Mouse (Mus musculus) limb, embryonic 12.5 days (tissue): ENCODE data around the gene Gm20489. TPM values are rescaled to one million over a fixed set of nuclear protein-coding genes. Genes with fewer than 3 reads are reported as not detected.
A peak's percentile ranks its signal among the peaks of the same experiment; 100 is the strongest.

Source experiments
- ATAC-seq: fragments of 200-750 bp; cut with Nextera tagmentation; 2 replicates; pipeline ENCODE4 v1.8.0; 2017; ENCODE audit warnings: low read depth, moderate TSS enrichment; ENCODE audit not compliant: insufficient number of reproducible peaks, insufficient read depth, low FRiP score, low TSS enrichment
- H3K27ac ChIP-seq: fragments of 300-500 bp; sonication (generic); 2 replicates; pipeline ENCODE4 v1.5.1; 2016; ENCODE audit warnings: mild to moderate bottlenecking, moderate library complexity
- H3K27me3 ChIP-seq: fragments of 300-500 bp; sonication (generic); 2 replicates; pipeline ENCODE4 v1.6.1; 2016; ENCODE audit warnings: mild to moderate bottlenecking, moderate library complexity
- H3K36me3 ChIP-seq: fragments of 300-500 bp; sonication (generic); 2 replicates; pipeline ENCODE4 v1.6.1; 2016; ENCODE audit warnings: mild to moderate bottlenecking, moderate library complexity
- H3K4me1 ChIP-seq: fragments of 300-500 bp; sonication (generic); replicated peaks from 2 replicates; pipeline ENCODE4 v1.6.1; 2016
- H3K4me2 ChIP-seq: fragments of 300-500 bp; sonication (generic); 2 replicates; pipeline ENCODE4 v1.6.1; 2016; ENCODE audit warnings: mild to moderate bottlenecking, moderate library complexity
- H3K4me3 ChIP-seq: fragments of 300-500 bp; sonication (generic); replicated peaks from 2 replicates; pipeline ENCODE4 v1.5.1; 2016; ENCODE audit warnings: mild to moderate bottlenecking
- H3K9ac ChIP-seq: fragments of 300-500 bp; sonication (generic); replicated peaks from 2 replicates; pipeline ENCODE4 v1.6.1; 2016; ENCODE audit warnings: mild to moderate bottlenecking, moderate library complexity
- H3K9me3 ChIP-seq: fragments of 300-500 bp; sonication (generic); 2 replicates; pipeline ENCODE4 v1.6.1; 2016; ENCODE audit warnings: mild to moderate bottlenecking, moderate library complexity
- WGBS: fragments of 180-500 bp; shearing (Covaris S2); methylation state at CpG from one replicate; pipeline ENCODE4 v1.1.7; 2016; 5-methylcytosine and 5-hydroxymethylcytosine counted together
- polyA plus RNA-seq: library from polyadenylated mRNA; unstranded; fragments of >200 nt; fragmentation: Nextera tagmentation; extraction: Ambion mirVana; gene quantifications from 2 replicates; pipeline ENCODE4 v1.2.1, GENCODE M21; 2016

Gm20489 gene
- polyA plus RNA-seq, 1 experiment from 2014 or later, result not detected

DNA sequence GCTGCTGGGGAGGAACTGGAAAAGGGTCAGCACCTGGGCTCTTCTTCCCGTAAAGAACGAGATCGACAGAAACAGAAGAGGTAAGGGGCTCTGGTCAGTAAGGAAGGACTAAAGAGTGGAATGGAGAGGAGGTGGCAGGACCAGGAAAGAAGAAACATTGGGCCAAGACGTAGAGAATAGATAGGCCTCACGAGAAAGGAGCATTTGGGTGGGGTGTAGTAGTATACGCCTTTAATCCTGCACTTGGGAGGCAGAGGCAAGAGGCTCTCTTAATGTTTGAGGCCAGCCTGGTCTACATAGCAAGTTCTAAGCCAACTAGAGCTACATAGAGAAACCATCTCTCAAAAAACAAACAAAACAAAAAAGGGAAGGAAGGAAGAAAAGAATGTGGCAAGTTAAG lies 19.6 kb upstream of the Gm20489 start:
- WGBS, result 91% methylated on average over 6 of the region's 6 CpGs
- Histone ChIP-seq H3K4me2 (no peak overlapping the region), H3K36me3 (peaks cover 88% of the 10 kb centered on the region), H3K27me3 (peaks cover 51% of the 10 kb centered on the region), H3K4me1 (no peaks in the 10 kb centered on the region), H3K9me3 (no peaks in the 10 kb centered on the region), H3K9ac (no peak overlapping the region), H3K4me3 (no peak overlapping the region), H3K27ac (no peak overlapping the region)
- ATAC-seq, result no peak

DNA sequence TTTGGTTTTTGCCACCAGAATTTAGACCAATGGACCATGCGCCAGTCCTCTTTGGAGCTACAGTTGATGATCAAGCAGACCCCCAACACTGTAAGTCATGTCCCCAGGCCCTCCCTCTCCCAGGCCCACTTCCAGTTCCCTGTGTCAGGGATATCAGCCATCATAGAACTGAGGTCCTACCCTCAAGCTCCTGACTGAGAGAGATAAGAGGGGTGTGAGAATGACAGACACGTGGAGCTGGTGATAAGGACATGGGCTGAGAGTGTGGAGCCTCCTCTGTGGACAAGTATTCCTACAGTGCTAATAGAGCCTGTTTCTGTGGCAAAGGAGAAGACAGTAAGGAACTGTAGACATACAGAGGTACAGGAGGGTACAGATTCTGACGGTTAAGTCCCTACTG lies 18.7 kb upstream of the Gm20489 start:
- Histone ChIP-seq H3K9ac (no peak overlapping the region), H3K4me2 (no peak overlapping the region), H3K9me3 (no peaks in the 10 kb centered on the region), H3K27me3 (peaks cover 46% of the 10 kb centered on the region), H3K27ac (no peak overlapping the region), H3K36me3 (peaks cover 88% of the 10 kb centered on the region), H3K4me3 (no peak overlapping the region), H3K4me1 (no peaks in the 10 kb centered on the region)
- ATAC-seq, result no peak
- 90% methylated on average over 3 of the region's 3 CpGs for WGBS

DNA sequence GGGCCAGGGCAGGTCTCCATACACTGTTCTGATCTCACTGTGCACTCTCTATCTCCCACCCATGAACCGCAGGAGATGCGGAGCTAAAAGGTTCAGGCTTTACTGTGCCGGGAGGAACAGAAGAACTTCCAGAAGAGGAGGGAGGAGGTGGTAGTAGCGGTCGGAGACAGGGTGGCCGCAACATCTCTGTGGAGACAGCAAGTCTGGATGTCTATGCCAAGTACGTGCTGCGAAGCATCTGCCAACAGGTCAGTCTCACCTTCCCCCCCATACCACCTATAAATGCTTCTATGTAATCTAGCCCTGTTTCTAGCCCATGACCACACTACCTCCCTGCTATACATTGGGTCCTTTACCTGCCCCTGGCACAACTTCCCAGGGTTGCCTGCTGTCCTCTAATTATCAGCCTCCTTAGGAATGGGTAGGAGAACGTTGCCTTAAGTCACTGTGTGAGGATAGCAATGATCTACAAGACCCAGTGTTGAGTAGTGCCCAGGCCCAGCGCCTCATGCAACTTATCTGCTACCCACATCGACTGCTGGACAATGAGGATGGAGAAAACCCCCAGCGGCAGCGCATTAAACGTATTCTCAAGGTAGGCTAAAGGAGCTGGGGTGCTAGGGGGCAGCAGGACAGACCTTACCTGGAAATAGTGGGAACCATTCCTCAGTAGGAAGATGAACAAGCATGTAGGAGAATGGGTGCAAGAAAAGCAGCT lies 17.3 kb upstream of the Gm20489 start:
- H3K27me3 ChIP-seq, result peaks cover 33% of the 10 kb centered on the region
- no peak for ATAC-seq
- H3K4me2 ChIP-seq, result no peak overlapping the region
- peaks cover 91% of the 10 kb centered on the region for H3K36me3 ChIP-seq
- 92% methylated on average over 14 of the region's 14 CpGs for WGBS
- H3K9me3 ChIP-seq, result no peaks in the 10 kb centered on the region
- no peak overlapping the region for H3K9ac ChIP-seq
- H3K4me1 ChIP-seq, result no peaks in the 10 kb centered on the region
- no peak overlapping the region for H3K27ac ChIP-seq
- no peak overlapping the region for H3K4me3 ChIP-seq

DNA sequence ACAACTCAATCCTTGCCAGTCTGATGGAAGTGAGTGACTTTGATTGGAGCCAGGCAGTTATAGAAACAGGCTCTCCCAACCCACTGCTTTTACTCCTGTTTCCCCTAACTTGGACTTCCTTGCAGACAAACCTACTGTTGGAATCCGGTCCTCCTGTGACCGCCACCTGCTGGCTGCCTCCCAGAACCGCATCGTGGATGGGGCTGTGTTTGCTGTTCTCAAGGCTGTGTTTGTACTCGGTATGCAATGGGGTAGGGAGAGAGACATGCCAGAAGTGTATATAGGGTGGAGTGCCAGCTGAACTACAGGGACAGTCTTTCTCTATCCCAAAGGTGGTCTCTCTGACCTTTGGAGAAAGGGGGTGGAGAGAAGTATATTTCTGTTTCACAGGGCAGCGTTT lies 16.7 kb upstream of the Gm20489 start:
- Histone ChIP-seq H3K27ac (no peak overlapping the region), H3K9me3 (no peaks in the 10 kb centered on the region), H3K4me2 (no peak overlapping the region), H3K9ac (no peak overlapping the region), H3K4me3 (no peak overlapping the region), H3K27me3 (peaks cover 30% of the 10 kb centered on the region), H3K36me3 (peaks cover 91% of the 10 kb centered on the region), H3K4me1 (no peaks in the 10 kb centered on the region)
- ATAC-seq, result no peak
- WGBS, result 26% methylated on average over 6 of the region's 6 CpGs

DNA sequence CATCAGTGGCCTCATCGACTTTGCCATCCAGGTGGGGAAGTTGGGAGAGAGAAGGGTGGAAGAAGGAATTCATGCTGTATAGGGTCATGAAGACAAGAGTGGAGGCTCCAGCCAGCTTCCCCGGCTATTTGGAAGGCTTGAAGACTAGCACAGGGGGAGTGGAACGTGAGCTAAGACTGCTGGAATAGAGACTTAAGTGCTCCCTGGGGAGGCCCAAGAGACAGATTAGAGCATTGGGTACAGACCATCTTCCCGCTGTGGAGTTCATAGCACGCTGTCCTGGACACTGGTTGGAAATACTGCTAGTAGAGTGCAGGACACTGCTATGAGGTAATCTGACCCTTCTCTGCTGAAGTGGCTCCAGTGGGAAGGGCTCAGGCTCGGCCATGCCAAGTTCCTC lies 14.0 kb upstream of the Gm20489 start:
- Histone ChIP-seq H3K9me3 (no peaks in the 10 kb centered on the region), H3K27ac (no peak overlapping the region), H3K4me2 (no peak overlapping the region), H3K9ac (no peak overlapping the region), H3K4me3 (no peak overlapping the region), H3K36me3 (peaks cover 87% of the 10 kb centered on the region), H3K27me3 (peaks cover 20% of the 10 kb centered on the region; the same call in 1 of the 2 replicates), H3K4me1 (no peaks in the 10 kb centered on the region)
- 79% methylated on average over 6 of the region's 6 CpGs for WGBS
- no peak for ATAC-seq

DNA sequence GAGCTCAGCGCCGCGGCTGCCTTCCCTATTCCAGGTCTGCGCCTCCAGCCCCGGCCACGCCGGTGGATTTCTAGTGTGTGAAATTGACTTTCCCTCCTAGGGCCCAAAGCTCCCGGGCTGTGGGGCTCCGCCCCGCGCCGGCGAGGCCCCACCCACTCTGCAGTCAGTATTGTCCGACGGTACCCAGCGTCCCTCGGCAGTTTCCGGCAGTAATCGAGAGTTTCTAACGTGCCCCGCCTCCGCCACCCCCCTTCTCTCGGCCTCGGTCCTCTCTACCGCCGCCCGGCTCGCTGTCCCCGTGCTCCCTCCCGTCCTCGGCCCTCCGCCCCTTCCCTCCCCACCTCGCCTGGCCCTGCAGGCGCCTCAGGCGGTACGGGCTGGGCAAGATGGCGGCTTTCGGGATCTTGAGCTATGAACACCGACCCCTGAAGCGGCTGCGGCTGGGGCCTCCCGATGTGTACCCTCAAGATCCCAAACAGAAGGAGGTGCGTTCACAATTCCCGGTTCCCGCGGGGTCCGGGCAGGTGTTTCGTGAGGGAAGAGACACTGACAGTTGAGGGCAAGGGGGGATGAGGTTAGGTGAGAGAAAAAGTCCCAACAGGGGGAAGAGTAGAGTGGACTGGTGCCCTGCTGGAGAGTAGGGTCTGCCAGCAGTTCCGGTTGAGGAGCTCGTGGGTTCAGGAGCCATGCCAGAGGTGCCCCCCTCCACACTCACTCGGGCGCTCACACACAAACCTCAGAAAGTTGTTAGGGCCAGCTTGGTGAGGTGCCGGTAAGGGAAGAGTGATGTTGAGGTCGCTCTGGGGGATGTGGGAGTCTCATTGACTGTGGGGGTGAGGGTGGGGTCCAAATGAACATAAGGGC lies 5.3 kb upstream of the Gm20489 start, which contains the start of gene Med12:
Gene Med12 (plus strand): TSS at position 156 of the 864 bp plus-strand sequence.
- Histone ChIP-seq H3K27ac (peak within 1 kb of the TSS; percentile 84), H3K27me3 (peaks cover 27% of the 10 kb centered on the region), H3K9me3 (no peaks in the 10 kb centered on the region), H3K4me1 (no peaks in the 10 kb centered on the region), H3K9ac (peak within 1 kb of the TSS; percentile 64), H3K36me3 (peaks cover 33% of the 10 kb centered on the region), H3K4me2 (peak within 1 kb of the TSS; percentile 58), H3K4me3 (peak within 1 kb of the TSS; percentile 55)
- ATAC-seq, result peak; percentile 95
- 20% methylated on average over 50 of the region's 54 CpGs for WGBS

DNA sequence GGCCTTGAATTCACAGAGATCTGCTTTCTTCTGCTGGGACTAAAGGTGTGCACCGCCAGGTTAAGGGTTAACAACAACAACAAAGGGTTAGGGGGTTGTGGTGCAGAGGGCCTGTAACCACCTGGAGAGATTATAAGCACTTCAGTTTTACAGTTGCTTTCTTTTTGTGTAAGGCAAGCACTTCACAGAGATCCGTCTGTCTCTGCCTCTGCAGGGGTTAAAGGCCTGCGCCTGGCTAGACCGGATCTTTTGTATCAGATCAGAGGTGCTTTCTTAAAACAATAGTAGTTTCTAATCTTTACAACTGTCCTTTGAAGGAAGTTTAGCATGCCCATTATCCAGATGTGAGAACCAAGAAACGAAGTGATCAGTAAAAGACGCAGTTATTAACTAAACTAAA lies 4.6 kb upstream of the Gm20489 start:
- Histone ChIP-seq H3K36me3 (peaks cover 26% of the 10 kb centered on the region), H3K27me3 (peaks cover 31% of the 10 kb centered on the region), H3K9ac (peak overlapping the region; percentile 64; the same call in 1 of the 2 replicates), H3K9me3 (no peaks in the 10 kb centered on the region), H3K4me3 (peak overlapping the region; percentile 55), H3K27ac (peak overlapping the region; percentile 66; the same call in 1 of the 2 replicates), H3K4me1 (peaks cover 1% of the 10 kb centered on the region; the same call in 1 of the 2 replicates), H3K4me2 (peak overlapping the region; percentile 47)
- WGBS, result 23% methylated on average over 6 of the region's 6 CpGs
- ATAC-seq, result no peak; the same call in 1 of the 2 replicates

DNA sequence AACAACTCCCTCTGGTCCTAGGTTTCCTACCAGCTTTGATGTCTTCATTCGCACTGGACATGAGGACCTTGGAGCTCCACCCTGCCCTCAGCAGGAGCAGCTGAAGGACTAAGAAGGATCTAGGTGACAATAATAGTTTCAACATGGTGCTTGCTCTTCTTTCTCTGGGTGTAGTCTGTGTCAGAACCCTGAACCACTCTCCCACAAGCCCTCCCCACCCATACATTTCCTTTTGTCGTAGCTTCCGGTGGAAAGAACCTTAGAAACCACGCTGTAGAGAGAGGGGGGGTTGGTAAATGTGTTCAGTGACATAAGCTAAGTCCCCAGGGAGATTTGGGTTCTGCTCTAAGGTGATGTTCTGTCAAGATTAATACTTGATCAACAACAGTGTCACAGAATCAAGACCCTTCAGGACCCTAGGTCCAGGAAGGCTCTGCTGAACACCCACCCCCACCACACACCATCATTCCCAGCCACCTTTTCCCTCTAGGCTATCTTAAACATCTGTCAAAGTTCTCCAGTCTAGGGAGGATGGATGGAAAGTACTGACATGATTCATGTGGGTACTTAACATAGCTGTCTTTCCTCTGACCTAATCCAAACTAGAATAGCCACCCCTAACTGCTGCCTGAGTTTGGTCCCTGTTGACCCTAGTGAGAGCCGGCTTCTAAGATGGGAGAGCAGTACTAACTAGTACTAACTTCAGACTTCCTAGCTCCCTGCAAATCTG lies 633 bp downstream of the Gm20489 start, which contains the start of gene Il2rg:
Gene Il2rg (minus strand): TSS at position 231 of the 730 bp plus-strand sequence.
- Histone ChIP-seq H3K27me3 (peaks cover 28% of the 10 kb centered on the region), H3K4me1 (peaks cover 7% of the 10 kb centered on the region; the same call in 1 of the 2 replicates), H3K27ac (no peak within 1 kb of the TSS), H3K36me3 (no peaks in the 10 kb centered on the region), H3K9ac (no peak within 1 kb of the TSS), H3K4me3 (no peak within 1 kb of the TSS), H3K4me2 (no peak within 1 kb of the TSS), H3K9me3 (no peaks in the 10 kb centered on the region)
- no peak for ATAC-seq
- WGBS, result 56% methylated on average over 5 of the region's 5 CpGs

DNA sequence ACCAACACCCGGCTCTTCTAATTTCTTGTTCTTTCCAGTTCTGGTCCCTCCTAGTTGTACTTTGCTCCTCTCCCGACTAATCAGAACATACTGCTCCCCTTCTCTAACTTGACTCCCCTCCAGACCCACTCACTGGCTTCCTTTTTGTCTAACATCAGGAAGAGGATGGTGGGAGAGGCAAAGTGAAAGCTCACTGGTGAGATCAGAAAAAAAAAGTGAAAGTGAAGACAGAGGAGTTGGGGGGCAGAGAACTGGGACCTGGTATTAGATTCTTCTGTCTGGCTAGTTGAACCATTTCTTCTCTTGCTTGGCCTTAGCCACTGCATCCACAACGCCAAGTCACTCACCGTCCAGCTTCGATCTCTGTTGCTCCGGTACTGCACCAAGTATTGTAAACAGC lies 2.2 kb downstream of the Gm20489 start:
- Histone ChIP-seq H3K27me3 (peaks cover 24% of the 10 kb centered on the region), H3K36me3 (no peaks in the 10 kb centered on the region), H3K4me1 (peaks cover 7% of the 10 kb centered on the region; the same call in 1 of the 2 replicates), H3K4me3 (no peak overlapping the region), H3K9me3 (no peaks in the 10 kb centered on the region), H3K4me2 (no peak overlapping the region), H3K9ac (no peak overlapping the region), H3K27ac (no peak overlapping the region)
- 94% methylated on average over 6 of the region's 6 CpGs for WGBS
- ATAC-seq, result no peak

DNA sequence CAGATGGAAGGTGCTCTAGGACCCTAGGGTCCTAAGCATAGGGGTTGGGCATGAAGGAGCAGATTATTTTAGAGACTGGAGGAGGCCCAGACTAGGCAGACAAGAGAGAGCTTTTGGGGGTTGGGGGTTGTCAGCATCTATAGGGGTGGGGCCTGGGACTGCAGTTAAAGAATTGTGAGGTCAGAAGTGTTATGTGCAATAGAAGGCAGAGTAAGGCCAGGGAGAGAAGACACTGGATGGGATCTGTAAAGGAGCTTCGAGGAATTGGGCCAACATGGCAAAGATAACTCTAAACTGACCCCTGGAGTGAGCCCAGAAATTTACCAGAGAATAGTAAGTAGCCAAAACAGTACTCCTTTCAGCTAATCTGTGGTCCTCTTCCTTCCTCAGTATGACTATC lies 4.9 kb downstream of the Gm20489 start, which contains the start of gene Gm614:
Gene Gm614 (minus strand): TSS at position 101 of the 400 bp plus-strand sequence.
- Histone ChIP-seq H3K4me3 (no peak within 1 kb of the TSS), H3K9me3 (no peaks in the 10 kb centered on the region), H3K27ac (no peak within 1 kb of the TSS), H3K4me2 (no peak within 1 kb of the TSS), H3K9ac (no peak within 1 kb of the TSS), H3K4me1 (peaks cover 21% of the 10 kb centered on the region), H3K36me3 (no peaks in the 10 kb centered on the region), H3K27me3 (peaks cover 24% of the 10 kb centered on the region)
- WGBS, result 93% methylated on average over 1 of the region's 1 CpGs
- ATAC-seq, result no peak
